Mouse (Mus musculus): Measurements from ENCODE around the gene Mef2c.

DNA sequence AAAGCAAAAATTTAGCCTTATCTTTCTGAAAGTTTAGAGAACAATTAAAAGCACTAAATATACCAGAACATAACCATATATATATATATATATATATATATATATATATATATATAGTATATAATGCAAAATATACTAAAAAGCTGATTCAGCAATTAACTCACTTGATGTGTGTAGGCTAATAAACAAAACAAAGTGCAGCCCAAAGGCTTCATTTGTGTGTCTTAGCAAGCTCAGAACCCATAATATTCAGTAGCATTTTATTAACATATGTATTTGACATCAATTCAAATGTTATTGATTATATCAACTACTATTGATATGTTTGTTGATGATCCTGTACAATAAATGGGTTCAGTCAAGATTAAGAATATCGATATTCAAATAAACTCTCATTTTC lies 3.9 kb downstream of the Mef2c start:
- TF ChIP-seq CTCF (IDR thresholded peaks at IDR 0.05; ENCODE audit: borderline replicate concordance, extremely low read depth, insufficient read depth, insufficient read length) (no peak), POLR2A (IDR thresholded peaks at IDR 0.05; ENCODE audit: borderline replicate concordance, extremely low read depth, insufficient read depth, insufficient read length, poor library complexity, severe bottlenecking) (no peak)
